Mouse (Mus musculus) liver, adult 2 months (tissue): ENCODE data around the gene Wsb1.

Experiments used
- CTCF ChIP-seq: fragments of 200-500 bp; IDR thresholded peaks from 2 replicates; pipeline ENCODE4 v1.5.1; 2011; ENCODE audit warnings: low read depth, low read length, control low read depth
- POLR2A ChIP-seq: fragments of 200-500 bp; IDR thresholded peaks from 2 replicates; pipeline ENCODE4 v1.6.1; 2011; ENCODE audit warnings: low read length, control low read depth; ENCODE audit not compliant: insufficient read depth; ENCODE audit errors: extremely low read depth

- no peak for TF ChIP-seq CTCF
- TF ChIP-seq POLR2A, result no peak
Observed at GRCm38 (mm10) chr11:79207691-79208090, 46.8 kb downstream of the Wsb1 start.
